Mouse (Mus musculus) skeletal muscle tissue, postnatal 0 days (tissue): ENCODE results near the gene BC004004. TPM values are rescaled to one million over a fixed set of nuclear protein-coding genes. Genes with fewer than 3 reads are reported as not detected.

Experiments
- polyA plus RNA-seq: library from polyadenylated mRNA; unstranded; fragments of >200 nt; fragmentation: Nextera tagmentation; extraction: Ambion mirVana; gene quantifications from 2 replicates; pipeline ENCODE4 v1.2.1, GENCODE M21; 2015

The BC004004 gene
- 105 and 115 TPM in 2 replicates for polyA plus RNA-seq

DNA sequence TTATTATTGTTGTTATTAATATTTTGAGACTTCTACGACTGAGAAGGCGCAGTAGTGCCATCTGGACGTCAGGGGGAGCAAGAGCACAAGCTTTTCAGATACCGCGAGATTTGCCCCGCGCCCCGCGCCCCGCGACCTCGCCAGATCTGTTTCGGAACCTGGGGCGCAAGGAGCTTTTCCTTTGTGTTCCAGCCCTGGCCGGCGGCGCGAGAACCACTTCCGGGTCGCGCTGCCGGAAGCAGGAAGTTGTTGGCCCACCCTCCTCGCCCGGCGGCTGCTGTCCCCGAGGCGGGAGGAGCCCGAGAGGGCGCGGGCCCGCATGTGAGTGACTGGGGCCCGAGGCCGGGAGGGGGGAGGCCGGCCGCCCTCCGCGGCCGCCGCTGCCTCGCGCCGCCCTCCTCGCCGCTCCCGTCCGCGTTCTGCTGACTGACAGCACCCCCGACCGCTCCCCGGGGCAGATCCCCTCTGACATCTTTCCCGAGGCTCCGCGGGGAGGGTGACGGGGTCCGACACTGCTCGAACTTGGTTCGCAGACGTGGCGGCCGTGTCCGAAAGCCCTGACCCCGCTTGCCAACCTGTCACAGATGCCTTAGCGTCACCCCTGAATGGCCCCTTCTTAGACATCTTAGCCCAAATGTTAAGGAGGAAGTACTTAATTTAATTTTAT, at the start of gene BC004004:
Gene BC004004 (plus strand): TSS at position 107 of the 667 bp plus-strand sequence.

DNA sequence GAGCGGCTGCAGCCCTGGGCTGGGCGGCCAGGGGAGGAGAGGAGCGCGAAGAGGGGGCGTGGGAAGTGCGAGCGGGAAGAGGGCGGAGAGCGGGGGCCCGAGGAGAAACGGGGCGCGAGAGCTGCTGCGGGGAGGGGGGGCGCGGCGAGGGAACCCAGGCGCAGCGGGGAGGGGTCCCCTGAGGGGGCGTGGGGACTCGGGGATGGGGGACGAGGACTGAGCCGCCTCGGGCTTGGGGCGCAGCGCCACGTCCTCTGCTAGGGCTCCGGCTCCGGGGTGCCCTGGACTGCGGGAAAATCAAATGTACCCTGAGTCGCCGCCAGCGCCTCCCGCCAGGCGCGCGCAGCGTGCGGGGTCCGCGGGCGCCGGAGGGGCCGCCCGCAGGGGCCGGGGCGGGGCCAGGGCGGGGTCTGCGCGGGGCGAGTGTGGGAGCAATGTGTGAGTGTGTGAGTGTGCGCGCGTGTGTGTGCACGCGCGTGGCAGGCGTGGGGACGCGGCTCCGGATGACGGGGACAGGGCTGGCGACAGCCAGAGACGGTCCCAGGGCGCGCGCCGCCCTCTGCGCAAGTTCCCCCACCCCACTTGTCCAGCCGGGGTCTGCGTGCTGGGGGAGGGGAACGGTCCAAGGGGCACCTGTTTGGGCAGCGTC, 30.7 kb upstream of the BC004004 start, which contains the start of gene Cpne5:
Gene Cpne5 (minus strand): TSS at position 396 of the 649 bp plus-strand sequence.

DNA sequence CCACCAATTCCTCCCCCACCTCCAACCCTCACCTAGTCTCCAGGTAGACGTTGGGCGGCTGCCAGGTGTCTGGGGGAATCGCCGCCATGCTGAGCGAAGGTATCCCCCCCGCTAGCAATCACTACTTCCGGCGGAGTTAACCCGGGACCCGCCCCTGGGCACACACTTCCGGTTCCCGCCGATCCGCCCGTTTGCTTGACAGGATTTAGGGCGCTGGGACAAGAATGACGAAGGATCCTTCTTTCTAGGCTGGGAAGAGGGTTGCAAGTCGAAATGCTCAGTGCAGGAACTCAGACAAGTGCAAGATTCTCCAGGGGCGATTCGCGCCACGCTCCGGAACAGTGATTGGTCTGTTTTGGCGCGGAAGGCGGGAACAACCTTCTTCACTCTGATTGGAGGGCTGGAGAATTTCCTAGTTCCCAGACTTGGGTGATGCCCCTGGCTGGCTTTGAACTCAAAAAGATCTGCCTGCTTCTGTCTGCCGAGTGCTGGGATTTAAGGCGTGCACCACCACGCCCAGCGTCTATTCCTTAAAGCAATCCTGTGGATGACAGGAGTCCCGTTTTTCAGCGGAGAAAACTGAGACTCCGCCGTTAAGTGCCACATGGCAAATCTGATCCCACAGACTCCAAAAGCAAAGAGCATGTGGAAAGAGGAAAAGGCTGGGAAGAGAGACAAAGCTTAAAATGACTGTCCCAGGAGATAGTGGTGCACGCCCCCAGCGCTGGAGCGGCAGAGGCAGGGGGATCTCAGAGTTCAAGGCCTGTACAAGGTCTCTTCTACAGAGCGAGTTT, 4.6 kb upstream of the BC004004 start, which contains the start of gene Ppil1:
Gene Ppil1 (minus strand): TSS at position 347 of the 794 bp plus-strand sequence.

DNA sequence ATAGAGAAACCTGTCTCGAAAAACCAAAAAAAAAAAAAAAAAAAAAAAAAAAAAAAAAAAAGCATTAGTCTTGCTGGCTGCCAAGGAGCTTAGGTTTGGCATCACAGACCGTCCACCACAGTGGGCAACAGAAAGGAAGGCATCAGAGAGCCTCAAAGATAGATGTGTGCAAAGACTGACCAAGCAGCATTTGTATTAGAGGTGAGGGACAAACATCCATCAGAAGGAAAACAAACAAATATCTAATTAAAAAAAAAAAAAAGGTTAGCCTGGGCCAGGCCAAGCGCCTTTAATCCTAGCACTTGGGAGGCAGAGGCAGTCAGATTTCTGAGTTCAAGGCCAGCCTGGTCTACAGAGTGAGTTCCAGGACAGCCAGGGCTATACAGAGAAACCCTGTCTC, 48.8 kb downstream of the BC004004 start, which contains the start of gene Pi16:
Gene Pi16 (plus strand): TSS at position 301 of the 400 bp plus-strand sequence.

DNA sequence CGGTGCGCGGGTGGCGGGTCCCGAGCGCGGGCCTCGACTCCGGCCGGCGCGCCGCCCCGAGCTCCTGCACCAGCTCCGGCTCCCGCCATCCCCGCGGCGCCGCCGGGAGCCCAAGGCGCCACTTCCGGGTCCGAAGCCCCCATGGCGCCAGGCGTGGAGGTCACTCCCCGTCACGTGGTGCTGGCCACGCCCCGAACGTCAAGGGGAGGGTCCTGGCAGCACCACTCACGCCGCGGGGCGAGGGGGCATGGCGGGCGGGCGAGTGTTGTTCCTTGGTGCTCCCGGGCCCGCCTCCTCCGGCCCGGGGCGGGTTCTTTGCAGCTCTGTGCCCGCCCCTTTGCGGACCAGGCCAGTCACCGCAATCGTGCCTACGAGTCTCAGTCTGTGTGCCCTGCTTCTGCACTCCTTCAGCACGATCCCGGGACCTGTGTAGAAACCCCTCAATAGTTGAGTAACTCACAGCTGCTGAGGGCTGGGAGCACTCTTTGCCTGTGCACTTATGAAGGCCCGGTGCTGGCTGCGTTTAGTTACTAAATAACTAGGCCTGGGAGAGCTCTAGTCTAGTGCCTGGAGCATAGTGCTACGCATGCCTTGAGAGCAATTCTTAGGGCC, 79.2 kb downstream of the BC004004 start, which contains the start of gene Mtch1:
Gene Mtch1 (minus strand): TSS at position 290 of the 612 bp plus-strand sequence.

DNA sequence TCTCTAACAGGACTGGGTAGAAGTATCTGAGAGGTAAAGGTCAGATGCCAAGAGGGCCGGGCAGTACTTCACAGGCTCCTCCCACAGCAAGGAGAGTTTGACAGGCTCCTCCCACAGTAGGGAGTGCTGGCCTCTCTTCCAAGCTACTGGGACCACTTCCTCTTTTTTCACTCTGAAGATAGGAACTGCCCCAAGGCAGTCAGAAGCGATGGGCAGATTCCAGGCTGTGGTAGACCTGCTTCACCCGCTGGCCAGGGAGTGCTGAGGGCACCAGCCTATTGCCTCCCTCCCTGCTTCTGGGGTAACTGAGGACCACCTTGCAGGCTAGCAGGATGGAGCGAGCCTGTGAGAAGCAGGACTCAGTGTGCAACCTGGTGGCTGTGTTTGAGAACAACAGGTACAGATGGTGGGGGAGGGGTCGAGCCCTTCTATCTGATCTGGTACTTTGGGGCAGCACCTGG, 92.2 kb downstream of the BC004004 start, which contains the start of gene Fgd2:
Gene Fgd2 (plus strand): TSS at position 154 of the 461 bp plus-strand sequence.

Other genes with a start within 250 kb of the BC004004 start
- gene Srsf3, start 236.2 kb upstream of the BC004004 start, polyA plus RNA-seq, result 130 and 166 TPM in 2 replicates
- gene Cdkn1a, start 177.8 kb upstream of the BC004004 start, polyA plus RNA-seq, result 506 and 575 TPM in 2 replicates
- gene Rab44, start 154.6 kb upstream of the BC004004 start, polyA plus RNA-seq, result 2.3 and 3.9 TPM in 2 replicates
- 0.18 and 0.95 TPM in 2 replicates for gene Cpne5, start 30.6 kb upstream of the BC004004 start, polyA plus RNA-seq
- gene Ppil1, start 4.6 kb upstream of the BC004004 start, polyA plus RNA-seq, result 39.0 and 44.8 TPM in 2 replicates
- gene Pi16, start 48.9 kb downstream of the BC004004 start, polyA plus RNA-seq, result 11.8 and 15.1 TPM in 2 replicates
- 185 and 194 TPM in 2 replicates for gene Mtch1, start 79.1 kb downstream of the BC004004 start, polyA plus RNA-seq
- 4.5 and 5.5 TPM in 2 replicates for gene Fgd2, start 92.1 kb downstream of the BC004004 start, polyA plus RNA-seq
- gene Pim1, start 222.0 kb downstream of the BC004004 start, polyA plus RNA-seq, result 14.2 and 14.9 TPM in 2 replicates